Mouse (Mus musculus) G1E (cell line): ENCODE measurements around the gene Spata32. TPM values are rescaled to one million over a fixed set of nuclear protein-coding genes. Genes with fewer than 3 reads are reported as not detected.
A peak's percentile ranks its signal among the peaks of the same experiment; 100 is the strongest.

Experiments
- ATAC-seq: 2 replicates; pipeline ENCODE4 v1.8.0; 2016; ENCODE audit warnings: mild to moderate bottlenecking; ENCODE audit not compliant: insufficient number of reproducible peaks, poor library complexity, low FRiP score, severe bottlenecking; ENCODE audit errors: extremely low read depth
- DNase-seq: peaks from one replicate; pipeline ENCODE4 v3.0.0; 2012; ENCODE audit warnings: low spot score
- H3K27me3 ChIP-seq: 2 replicates; pipeline ENCODE4 v1.6.1; 2012; ENCODE audit warnings: mild to moderate bottlenecking, low read length, inconsistent platforms; ENCODE audit not compliant: insufficient read depth
- H3K36me3 ChIP-seq: replicated peaks from 2 replicates; pipeline ENCODE3; 2012; ENCODE audit warnings: mild to moderate bottlenecking, inconsistent platforms
- H3K4me1 ChIP-seq: 2 replicates; pipeline ENCODE4 v1.6.1; 2012; ENCODE audit warnings: low read depth, low read length, inconsistent platforms, mixed read lengths; ENCODE audit not compliant: insufficient read depth
- H3K4me3 ChIP-seq: 2 replicates; pipeline ENCODE4 v1.5.1; 2012; ENCODE audit warnings: low read depth, mild to moderate bottlenecking, inconsistent platforms, low read length, moderate library complexity, mixed read lengths
- H3K9me3 ChIP-seq: replicated peaks from 2 replicates; pipeline ENCODE4 v1.6.1; 2012; ENCODE audit warnings: inconsistent platforms
- CTCF ChIP-seq: IDR thresholded peaks from 2 replicates; pipeline ENCODE4 v1.5.1; 2012; ENCODE audit warnings: low read depth, low read length, inconsistent platforms, mixed read lengths
- GATA1 ChIP-seq: IDR thresholded peaks from 2 replicates; pipeline ENCODE4 v1.6.1; 2012; ENCODE audit warnings: borderline replicate concordance, low read length, inconsistent platforms, mixed read lengths
- GATA2 ChIP-seq: IDR thresholded peaks from 2 replicates; pipeline ENCODE4 v1.6.1; 2012; ENCODE audit warnings: low read depth, low read length, inconsistent platforms, borderline replicate concordance
- POLR2AphosphoS5 ChIP-seq: IDR thresholded peaks from 2 replicates; pipeline ENCODE4 v1.6.1; 2012; ENCODE audit warnings: low read depth, low read length, inconsistent platforms; ENCODE audit not compliant: insufficient replicate concordance
- TAL1 ChIP-seq: conservative IDR thresholded peaks from 2 replicates; pipeline ENCODE4 v1.6.1; 2012; ENCODE audit warnings: low read depth, low read length, inconsistent platforms, mixed read lengths
- polyA plus RNA-seq: library from polyadenylated mRNA; stranded (reverse); fragments of >175 nt; gene quantifications from 2 replicates; pipeline ENCODE4 v1.2.3, GENCODE M21; 2012
- total RNA-seq, 2 experiments: library from RNA; stranded (forward) in 1 of 2; stranded (reverse) in 1 of 2; fragments of 200-1000 nt in 1 of 2; fragments of >200 nt in 1 of 2; fragmentation: Nextera tagmentation in 1 of 2; gene quantifications; 2 replicates each; pipeline ENCODE4 v1.2.3; 2014 to 2017

The Spata32 gene
- total and polyA plus RNA-seq, 3 experiments, result 0.16 TPM; not detected in 2

DNA sequence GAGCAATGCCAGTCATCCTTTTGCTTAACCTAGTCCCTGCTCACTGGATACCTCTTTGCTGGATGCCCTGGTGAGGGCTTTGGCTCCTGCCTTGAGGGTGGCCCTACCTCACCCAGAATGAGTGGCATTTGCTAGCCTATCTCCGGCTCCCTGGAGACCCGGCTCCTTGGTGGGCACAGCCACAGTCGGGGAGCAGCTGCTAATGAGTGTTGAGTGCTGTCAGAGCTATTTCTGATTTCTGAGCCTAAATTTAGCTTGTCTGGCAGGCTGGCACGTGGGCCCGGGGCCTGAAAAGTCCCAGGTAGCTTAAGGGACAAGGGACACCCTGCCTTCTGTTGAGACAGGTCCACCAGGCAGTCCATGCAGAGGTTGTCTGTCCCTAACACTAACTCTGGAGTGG is 41.0 kb downstream of the Spata32 start:
- H3K36me3 ChIP-seq, result no peaks in the 10 kb centered on the region
- H3K4me1 ChIP-seq, result peaks cover 64% of the 10 kb centered on the region
- ATAC-seq (no peak), DNase-seq (no peak)
- H3K4me3 ChIP-seq, result no peak overlapping the region
- H3K9me3 ChIP-seq, result no peaks in the 10 kb centered on the region
- H3K27me3 ChIP-seq, result peaks cover 38% of the 10 kb centered on the region
- no peak for TF ChIP-seq GATA2
- no peak for TF ChIP-seq POLR2AphosphoS5
- no peak for TF ChIP-seq GATA1
- TF ChIP-seq CTCF, result no peak
- no peak for TF ChIP-seq TAL1

GRCm38 (mm10) chr11:103176510-103176909 is 41.7 kb downstream of the Spata32 start:
- no peak for DNase-seq
- H3K4me3 ChIP-seq, result no peak overlapping the region
- H3K4me1 ChIP-seq, result peaks cover 68% of the 10 kb centered on the region
- H3K27me3 ChIP-seq, result peaks cover 32% of the 10 kb centered on the region
- no peak for ATAC-seq
- TF ChIP-seq TAL1, result no peak
- no peak for TF ChIP-seq GATA1
- no peak for TF ChIP-seq GATA2
- no peak for TF ChIP-seq CTCF
- TF ChIP-seq POLR2AphosphoS5, result no peak
- no peaks in the 10 kb centered on the region for H3K9me3 ChIP-seq
- H3K36me3 ChIP-seq, result no peaks in the 10 kb centered on the region

DNA sequence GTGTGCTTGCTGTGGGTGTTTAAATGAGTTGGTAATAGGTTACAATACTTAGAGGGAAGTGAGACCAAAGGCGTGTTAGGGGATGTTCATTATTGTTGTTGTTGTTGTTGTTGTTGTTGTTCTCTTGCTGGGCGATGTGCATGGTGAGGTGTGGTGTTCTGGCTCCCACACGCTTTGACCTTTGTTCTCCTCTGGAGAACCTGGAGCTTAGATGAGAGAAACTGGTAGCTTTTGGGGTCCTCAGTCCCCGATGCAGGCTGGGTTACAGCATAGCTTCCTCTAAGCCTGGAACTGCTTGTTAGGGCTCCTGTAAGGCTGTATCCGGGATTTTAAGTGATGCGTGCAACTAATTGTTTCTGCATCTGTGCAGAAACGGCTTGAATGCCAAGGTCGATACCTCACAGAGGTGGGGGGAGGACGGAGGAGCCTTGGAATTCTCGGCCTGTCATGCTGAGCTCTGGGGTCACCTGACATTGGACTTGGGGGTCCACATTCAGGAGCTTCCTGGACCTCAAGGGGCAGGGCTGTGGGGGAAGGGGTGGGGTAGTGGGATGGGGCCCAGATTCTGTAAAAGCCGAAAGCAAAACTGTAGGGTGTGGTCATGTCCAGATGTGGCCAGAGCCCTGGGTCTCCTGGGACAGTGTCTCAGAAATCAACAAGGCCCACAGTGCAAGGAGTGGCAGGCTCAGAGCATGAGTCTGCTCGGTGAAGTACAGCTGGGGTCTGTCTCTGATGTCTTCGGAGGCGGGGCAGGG is 42.4 kb downstream of the Spata32 start:
- peaks cover 68% of the 10 kb centered on the region for H3K4me1 ChIP-seq
- no peak for ATAC-seq
- peaks cover 33% of the 10 kb centered on the region for H3K27me3 ChIP-seq
- TF ChIP-seq GATA1, result no peak
- no peak for TF ChIP-seq GATA2
- TF ChIP-seq CTCF, result no peak
- no peak for TF ChIP-seq POLR2AphosphoS5
- no peak for TF ChIP-seq TAL1
- H3K9me3 ChIP-seq, result peaks cover 5% of the 10 kb centered on the region
- DNase-seq, result peak; percentile 1
- H3K36me3 ChIP-seq, result no peaks in the 10 kb centered on the region
- H3K4me3 ChIP-seq, result no peak overlapping the region

- H3K9me3 ChIP-seq, result peaks cover 10% of the 10 kb centered on the region
- H3K4me1 ChIP-seq, result peaks cover 68% of the 10 kb centered on the region
- H3K4me3 ChIP-seq, result peak overlapping the region; percentile 41; the same call in 1 of the 2 replicates
- DNase-seq, result peak; percentile 83
- H3K27me3 ChIP-seq, result peaks cover 26% of the 10 kb centered on the region
- H3K36me3 ChIP-seq, result no peaks in the 10 kb centered on the region
- peak; percentile 91 for ATAC-seq
- TF ChIP-seq GATA1, result no peak
- TF ChIP-seq TAL1, result no peak
- TF ChIP-seq POLR2AphosphoS5, result no peak
- TF ChIP-seq GATA2, result no peak
Observed at GRCm38 (mm10) chr11:103174891-103175391, 43.3 kb downstream of the Spata32 start.

- H3K4me3 ChIP-seq, result peak overlapping the region; percentile 46; the same call in 1 of the 2 replicates
- TF ChIP-seq POLR2AphosphoS5 (no peak), GATA1 (no peak), TAL1 (no peak), GATA2 (no peak), CTCF (no peak)
- DNase-seq (peak; percentile 6), ATAC-seq (no peak)
- H3K4me1 ChIP-seq, result peaks cover 68% of the 10 kb centered on the region
- H3K36me3 ChIP-seq, result no peaks in the 10 kb centered on the region
- peaks cover 21% of the 10 kb centered on the region for H3K27me3 ChIP-seq
- peaks cover 10% of the 10 kb centered on the region for H3K9me3 ChIP-seq
Observed at GRCm38 (mm10) chr11:103174411-103174832, 43.8 kb downstream of the Spata32 start.

GRCm38 (mm10) chr11:103173771-103174344 is 44.4 kb downstream of the Spata32 start:
- Histone ChIP-seq H3K4me1 (peaks cover 69% of the 10 kb centered on the region), H3K27me3 (peaks cover 15% of the 10 kb centered on the region), H3K9me3 (peaks cover 10% of the 10 kb centered on the region), H3K36me3 (no peaks in the 10 kb centered on the region), H3K4me3 (no peak overlapping the region)
- peak; percentile 2 for DNase-seq
- ATAC-seq, result no peak
- TF ChIP-seq CTCF (no peak), POLR2AphosphoS5 (no peak), TAL1 (no peak), GATA1 (no peak), GATA2 (no peak)
